Mouse (Mus musculus) activated CD4-positive, CD25-positive, alpha-beta regulatory T cell, adult 9 weeks (primary cell): Measurements from ENCODE around the gene Gm15262. TPM values are rescaled to one million over a fixed set of nuclear protein-coding genes. Genes with fewer than 3 reads are reported as not detected.

Source experiments
- polyA plus RNA-seq: library from polyadenylated mRNA; unstranded; fragments of 100-300 nt; shearing (Covaris generic); gene quantifications from one replicate; pipeline ENCODE4 v1.2.1, GENCODE M21; 2017

Gene Gm15262
- not detected for polyA plus RNA-seq

GRCm38 (mm10) chrX:161287156-161287555, at the start of gene Gm15262:
TSS of gene Gm15262 (plus strand) at chrX:161287456.

Other genes with a start within 250 kb of the Gm15262 start
- 0.37 TPM for gene Scml2, start 170.3 kb upstream of the Gm15262 start, polyA plus RNA-seq